Mouse (Mus musculus) E14TG2a.4 (cell line): ENCODE measurements around the gene Cfap69.

Experiments used
- H3K27me3 ChIP-seq: 2 replicates; pipeline ENCODE4 v1.6.1; 2014; ENCODE audit warnings: low read length, control low read depth; ENCODE audit not compliant: insufficient read depth
- H3K36me3 ChIP-seq: 2 replicates; pipeline ENCODE4 v1.6.1; 2014; ENCODE audit warnings: low read length, control low read depth; ENCODE audit not compliant: insufficient read depth
- H3K4me1 ChIP-seq: replicated peaks from 2 replicates; pipeline ENCODE4 v1.6.1; 2014; ENCODE audit warnings: low read depth, low read length, control low read depth
- H3K4me3 ChIP-seq: replicated peaks from 2 replicates; pipeline ENCODE4 v1.5.1; 2014; ENCODE audit warnings: mild to moderate bottlenecking, low read length
- H3K9me3 ChIP-seq: 2 replicates; pipeline ENCODE4 v1.6.1; 2014; ENCODE audit warnings: low read length, control low read depth
- CTCF ChIP-seq: conservative IDR thresholded peaks from 2 replicates; pipeline ENCODE4 v1.5.1; 2014; ENCODE audit warnings: low read length
- NANOG ChIP-seq: IDR thresholded peaks from 2 replicates; pipeline ENCODE4 v1.6.1; 2014; ENCODE audit warnings: borderline replicate concordance, low read length, mixed read lengths
- POU5F1 ChIP-seq: IDR thresholded peaks from 2 replicates; pipeline ENCODE4 v1.6.1; 2014; ENCODE audit warnings: low read length, borderline replicate concordance

Gene Cfap69

GRCm38 (mm10) chr5:5559079-5559740, 104.8 kb downstream of the Cfap69 start, which contains the start of gene Gtpbp10:
TSS of gene Gtpbp10 (minus strand) at chr5:5559538.
- Histone ChIP-seq H3K4me3 (peak within 1 kb of the TSS; percentile 89), H3K36me3 (peaks cover 26% of the 10 kb centered on the region), H3K9me3 (no peaks in the 10 kb centered on the region), H3K27me3 (no peaks in the 10 kb centered on the region), H3K4me1 (peaks cover 26% of the 10 kb centered on the region)
- TF ChIP-seq POU5F1 (no peak), CTCF (no peak), NANOG (no peak)

DNA sequence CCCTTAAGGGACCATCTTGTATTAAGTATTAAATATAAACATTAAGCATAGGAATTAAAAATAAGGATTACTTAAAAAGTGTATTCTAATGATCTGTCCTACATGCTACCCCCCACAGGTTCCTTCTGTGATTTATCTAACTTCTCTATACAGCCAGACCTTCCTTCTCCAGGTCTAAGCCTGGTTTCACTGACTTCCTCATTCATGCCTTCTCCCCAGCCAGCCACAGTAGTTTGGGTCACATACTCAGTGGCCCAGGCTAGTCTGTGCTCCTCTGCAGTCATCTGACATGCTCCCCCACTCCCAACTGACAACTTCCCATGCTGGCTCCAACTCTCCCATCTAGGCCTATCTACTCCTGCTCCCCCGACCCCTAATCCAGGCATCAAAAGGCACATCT, 112.9 kb downstream of the Cfap69 start:
- H3K4me1 ChIP-seq, result no peaks in the 10 kb centered on the region; the same call in 1 of the 2 replicates
- H3K27me3 ChIP-seq, result no peaks in the 10 kb centered on the region
- TF ChIP-seq NANOG, result no peak
- no peak for TF ChIP-seq POU5F1
- no peak for TF ChIP-seq CTCF
- no peak overlapping the region for H3K4me3 ChIP-seq
- peaks cover 89% of the 10 kb centered on the region for H3K36me3 ChIP-seq
- no peaks in the 10 kb centered on the region for H3K9me3 ChIP-seq

DNA sequence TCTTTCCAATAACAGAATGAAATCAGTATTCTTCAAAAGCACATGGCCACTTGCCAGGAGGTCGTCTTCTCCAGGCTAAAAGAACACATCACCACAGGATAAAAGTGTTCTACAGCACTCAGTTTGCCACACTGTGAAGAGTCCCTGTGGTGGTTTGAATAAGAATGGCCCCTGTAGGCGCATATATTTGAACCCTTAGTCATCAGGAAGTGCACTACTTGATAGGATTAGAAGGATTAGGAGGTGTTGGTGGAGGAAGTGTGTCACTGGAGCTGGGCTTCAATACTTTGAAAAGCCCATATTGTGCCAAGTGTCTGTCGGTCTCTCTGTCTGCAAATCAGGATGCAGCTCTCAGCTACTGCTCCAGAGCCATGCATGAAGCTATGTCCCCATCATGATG, 123.7 kb downstream of the Cfap69 start:
- no peaks in the 10 kb centered on the region for H3K9me3 ChIP-seq
- H3K4me1 ChIP-seq, result peaks cover 18% of the 10 kb centered on the region
- TF ChIP-seq POU5F1 (peak; percentile 38; the same call in 1 of the 2 replicates), NANOG (no peak)

GRCm38 (mm10) chr5:5539771-5540170, 124.3 kb downstream of the Cfap69 start:
- no peak for TF ChIP-seq NANOG
- no peak for TF ChIP-seq POU5F1
- no peak for TF ChIP-seq CTCF
- Histone ChIP-seq H3K36me3 (peaks cover 87% of the 10 kb centered on the region), H3K9me3 (no peaks in the 10 kb centered on the region), H3K27me3 (no peaks in the 10 kb centered on the region), H3K4me1 (peaks cover 18% of the 10 kb centered on the region), H3K4me3 (no peak overlapping the region)

More for the DNA sequence above, 123.7 kb downstream of the Cfap69 start:
- Histone ChIP-seq H3K27me3 (no peaks in the 10 kb centered on the region), H3K4me3 (no peak overlapping the region), H3K36me3 (peaks cover 93% of the 10 kb centered on the region)

- TF ChIP-seq POU5F1 (no peak), CTCF (no peak), NANOG (no peak)
Measured at GRCm38 (mm10) chr5:5536131-5536530, 127.9 kb downstream of the Cfap69 start.

DNA sequence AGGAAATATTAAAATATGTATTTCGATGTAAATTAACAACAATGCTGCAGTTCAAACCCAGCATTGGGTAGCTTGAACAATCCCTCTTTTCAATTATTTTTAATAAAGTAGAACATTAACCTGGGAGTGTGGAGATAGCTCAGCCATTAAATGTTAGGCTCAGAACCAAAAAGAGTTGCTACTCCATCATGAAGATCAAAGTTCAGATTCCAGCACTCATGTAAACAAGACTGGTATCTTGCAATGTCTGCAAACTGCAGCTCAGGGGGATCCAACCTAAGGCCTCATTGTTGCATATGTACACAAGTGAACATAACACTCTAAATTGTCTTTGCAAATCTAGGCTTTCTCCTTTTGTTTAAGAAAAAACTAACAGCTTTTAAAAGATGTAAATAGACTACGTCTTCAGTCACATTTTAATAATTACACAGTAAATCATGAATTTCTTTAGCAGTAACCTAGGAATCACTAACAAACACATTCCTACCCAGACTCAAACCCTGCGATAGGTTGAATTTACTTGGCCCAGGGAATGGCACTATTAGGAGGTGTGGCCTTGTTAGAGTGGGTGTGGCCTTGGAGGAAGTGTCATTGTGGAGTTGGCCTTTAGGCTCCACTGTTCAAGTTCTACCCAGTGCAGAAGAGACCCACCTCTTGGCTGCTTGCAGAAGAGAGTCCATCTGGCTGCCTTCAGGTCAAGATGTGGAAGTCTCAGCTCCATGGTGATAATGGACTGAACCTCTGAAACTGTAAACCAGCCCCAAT, 130.2 kb downstream of the Cfap69 start:
- H3K27me3 ChIP-seq, result no peaks in the 10 kb centered on the region
- peaks cover 13% of the 10 kb centered on the region for H3K9me3 ChIP-seq
- H3K36me3 ChIP-seq, result peaks cover 28% of the 10 kb centered on the region
- no peak overlapping the region for H3K4me3 ChIP-seq
- H3K4me1 ChIP-seq, result no peaks in the 10 kb centered on the region
- TF ChIP-seq NANOG, result no peak
- TF ChIP-seq POU5F1, result no peak
- no peak for TF ChIP-seq CTCF

More at GRCm38 (mm10) chr5:5536131-5536530, 127.9 kb downstream of the Cfap69 start:
- H3K27me3 ChIP-seq, result no peaks in the 10 kb centered on the region
- H3K36me3 ChIP-seq, result peaks cover 51% of the 10 kb centered on the region
- H3K9me3 ChIP-seq, result peaks cover 9% of the 10 kb centered on the region
- no peak overlapping the region for H3K4me3 ChIP-seq
- H3K4me1 ChIP-seq, result peaks cover 15% of the 10 kb centered on the region
